ENCODE assay signal across 15 mouse cellular contexts in the genomic region with DNA sequence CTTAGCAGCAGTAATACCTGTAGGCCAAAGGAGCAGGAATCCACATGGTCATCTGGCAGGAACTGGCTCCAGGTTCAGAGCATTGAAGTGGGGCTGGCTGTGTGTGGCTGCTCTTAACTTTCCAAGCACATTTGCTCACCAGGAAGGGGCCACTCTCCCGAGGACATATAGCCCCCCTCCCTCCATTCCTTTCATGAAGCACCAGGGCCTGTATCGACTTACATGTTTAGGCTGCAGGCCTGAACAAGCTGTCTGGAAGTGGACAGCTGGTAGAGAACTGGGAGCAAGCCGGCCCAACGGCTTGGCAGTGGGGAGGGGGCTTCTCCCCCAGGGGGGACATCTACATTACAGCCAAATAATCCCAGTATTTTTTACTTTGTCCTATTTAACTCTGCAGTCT.
A peak's percentile ranks its signal among the peaks of the same experiment; 100 is the strongest.
DNase-seq lines count a peak whose midpoint lies in the region; ATAC-seq lines count a peak whose summit lies in the region.
"Had no signal": no experiment of that assay in that cellular context is flagged by ENCODE, and none has a peak within 500 bp of the region (broad histone marks: within the 10 kb centered on the region; RNA-seq: fewer than 3 reads in every experiment).

No protein-coding gene starts in this region.

- H3K27ac ChIP-seq in neural tube, embryonic 12.5 days: no peak overlapping the region
- no peak overlapping the region for H3K27ac ChIP-seq in neural tube, embryonic 15.5 days (replicated peaks)
- no peak overlapping the region for H3K27ac ChIP-seq in hindbrain, embryonic 16.5 days (ENCODE audit: low read depth, low read length)
- no peak overlapping the region for H3K27ac ChIP-seq in midbrain, embryonic 16.5 days (ENCODE audit: low read length)
- H3K27ac ChIP-seq: left cerebral cortex, adult 2 months; liver, embryonic 12.5 days had no signal

- no peaks in the 10 kb centered on the region for H3K27me3 ChIP-seq in neural tube, embryonic 12.5 days (replicated peaks)
- no peaks in the 10 kb centered on the region for H3K27me3 ChIP-seq in neural tube, embryonic 15.5 days (replicated peaks)
- H3K27me3 ChIP-seq in hindbrain, embryonic 16.5 days (replicated peaks; ENCODE audit: control insufficient read depth, insufficient read depth, low read length): peaks cover 4% of the 10 kb centered on the region; the same call in 1 of the 2 replicates
- H3K27me3 ChIP-seq in midbrain, embryonic 16.5 days (ENCODE audit: control insufficient read depth, insufficient read depth, low read depth, low read length): no peaks in the 10 kb centered on the region
- H3K27me3 ChIP-seq: CH12.LX; liver, embryonic 12.5 days had no signal

- peaks cover 5% of the 10 kb centered on the region for H3K4me1 ChIP-seq in neural tube, embryonic 12.5 days
- H3K4me1 ChIP-seq in neural tube, embryonic 15.5 days: 0 out of 2 replicates have a peak, but pooled peaks cover 4% of the 10 kb centered on the region
- peaks cover 8% of the 10 kb centered on the region for H3K4me1 ChIP-seq in hindbrain, embryonic 16.5 days (ENCODE audit: control insufficient read depth, insufficient read depth, low read depth, low read length)
- peaks cover 8% of the 10 kb centered on the region; the same call in 1 of the 2 replicates for H3K4me1 ChIP-seq in midbrain, embryonic 16.5 days (ENCODE audit: control insufficient read depth, insufficient read depth, low read length)
- H3K4me1 ChIP-seq: liver, embryonic 12.5 days had no signal

- peak; percentile 23 to 34 for DNase-seq in cerebellum, postnatal 10 days
- no peak for DNase-seq in cerebellum, adult 8-10 months
- no peak for DNase-seq in kidney, adult 8-10 months
- no peak for DNase-seq in urinary bladder, postnatal 10 days (ENCODE audit: low spot score)
- DNase-seq: heart, postnatal 36 days; kidney, adult 11 months; thymus, postnatal 4 days had no signal

- no peak overlapping the region for H3K4me2 ChIP-seq in neural tube, embryonic 12.5 days (replicated peaks)
- H3K4me2 ChIP-seq in neural tube, embryonic 15.5 days: no peak overlapping the region
- H3K4me2 ChIP-seq in hindbrain, embryonic 16.5 days (ENCODE audit: low read length): no peak overlapping the region
- no peak overlapping the region for H3K4me2 ChIP-seq in midbrain, embryonic 16.5 days (ENCODE audit: low read length)
- H3K4me2 ChIP-seq: heart, embryonic 11.5 days; liver, embryonic 12.5 days had no signal

- H3K4me3 ChIP-seq in neural tube, embryonic 12.5 days: no peak overlapping the region
- H3K4me3 ChIP-seq in neural tube, embryonic 15.5 days (replicated peaks): no peak overlapping the region
- H3K4me3 ChIP-seq in hindbrain, embryonic 16.5 days (ENCODE audit: low read length): no peak overlapping the region
- no peak overlapping the region for H3K4me3 ChIP-seq in midbrain, embryonic 16.5 days (ENCODE audit: low read depth, low read length)
- H3K4me3 ChIP-seq: left cerebral cortex, adult 2 months; liver, embryonic 12.5 days had no signal

- H3K9ac ChIP-seq in neural tube, embryonic 12.5 days: no peak overlapping the region
- H3K9ac ChIP-seq in neural tube, embryonic 15.5 days (replicated peaks): no peak overlapping the region
- no peak overlapping the region for H3K9ac ChIP-seq in hindbrain, embryonic 16.5 days (ENCODE audit: low read depth, low read length)
- H3K9ac ChIP-seq in midbrain, embryonic 16.5 days (ENCODE audit: low read depth, low read length): no peak overlapping the region
- H3K9ac ChIP-seq: liver, embryonic 12.5 days had no signal

- WGBS in neural tube, embryonic 12.5 days: 40% methylated on average over 4 of the region's 4 CpGs
- 32% methylated on average over 4 of the region's 4 CpGs for WGBS in neural tube, embryonic 15.5 days
- WGBS in hindbrain, embryonic 16.5 days: 20% methylated on average over 4 of the region's 4 CpGs
- WGBS in midbrain, embryonic 16.5 days: 3% methylated on average over 4 of the region's 4 CpGs

- no peaks in the 10 kb centered on the region for H3K9me3 ChIP-seq in neural tube, embryonic 12.5 days
- no peaks in the 10 kb centered on the region for H3K9me3 ChIP-seq in neural tube, embryonic 15.5 days (replicated peaks)
- no peaks in the 10 kb centered on the region for H3K9me3 ChIP-seq in hindbrain, embryonic 16.5 days (ENCODE audit: control insufficient read depth, low read length)
- H3K9me3 ChIP-seq in midbrain, embryonic 16.5 days (replicated peaks; ENCODE audit: control insufficient read depth, low read length, poor library complexity, severe bottlenecking): no peaks in the 10 kb centered on the region
- H3K9me3 ChIP-seq: liver, embryonic 12.5 days had no signal

- H3K36me3 ChIP-seq in neural tube, embryonic 12.5 days: no peaks in the 10 kb centered on the region
- H3K36me3 ChIP-seq in neural tube, embryonic 15.5 days: no peaks in the 10 kb centered on the region
- H3K36me3 ChIP-seq in hindbrain, embryonic 16.5 days (ENCODE audit: control insufficient read depth, insufficient read depth, low read length): no peaks in the 10 kb centered on the region
- no peaks in the 10 kb centered on the region for H3K36me3 ChIP-seq in midbrain, embryonic 16.5 days (ENCODE audit: control insufficient read depth, insufficient read depth, low read length)
- H3K36me3 ChIP-seq: liver, embryonic 12.5 days had no signal

- peak; percentile 35; the same call in 1 of the 2 replicates for ATAC-seq in neural tube, embryonic 12.5 days (ENCODE audit: low FRiP score, low read depth)
- ATAC-seq in neural tube, embryonic 15.5 days (ENCODE audit: low FRiP score): no peak
- ATAC-seq in hindbrain, embryonic 16.5 days: 0 out of 2 replicates have a peak, but pooled peaks have one; percentile 51
- ATAC-seq in midbrain, embryonic 16.5 days: peak; percentile 25; the same call in 1 of the 2 replicates
- ATAC-seq: liver, embryonic 12.5 days had no signal

Comparison
In these comparisons a context has a peak if more than half of its experiments do, and no peak if none do; other contexts are left out.
1. DNase-seq: peak in cerebellum, postnatal 10 days (2 of 2); none in cerebellum, adult 8-10 months (single experiment), kidney, adult 8-10 months (0 of 2) and urinary bladder, postnatal 10 days (single experiment).